Mouse (Mus musculus): ENCODE data around the gene Fbl. TPM values are rescaled to one million over a fixed set of nuclear protein-coding genes. Genes with fewer than 3 reads are reported as not detected.
A peak's percentile ranks its signal among the peaks of the same experiment; 100 is the strongest.
"Not testable (repeated sequence)": the region's sequence is repeated elsewhere in the genome, so short reads cannot be mapped to it uniquely, and the experiment has no call there.

The Fbl gene
- total RNA-seq (2021), result 10 to 100 TPM; 61.2 to 64.8 TPM
- long read RNA-seq, experiment 1, transcript Fbl-201 (9 exons, 1,197 nt), result major isoform, 53 of 58 reads
- long read RNA-seq, experiment 1, partial matches to known transcripts, result 0 of 58 reads
- long read RNA-seq, experiment 1, other reads (novel, unspliced or antisense), result 5 of 58 reads
- long read RNA-seq, experiment 2, transcript Fbl-201 (9 exons, 1,197 nt), result major isoform, 57 of 62 reads
- long read RNA-seq, experiment 2, partial matches to known transcripts, result 2 of 62 reads
- long read RNA-seq, experiment 2, other reads (novel, unspliced or antisense), result 3 of 62 reads

- peak; percentile 87 to 91 for DNase-seq (ENCODE audit: low spot score in 2 of 2)
These were observed at the start of gene Fbl for GRCm38 (mm10) chr7:28169489-28170422. TSS of gene Fbl (plus strand) at chr7:28169710.

DNA sequence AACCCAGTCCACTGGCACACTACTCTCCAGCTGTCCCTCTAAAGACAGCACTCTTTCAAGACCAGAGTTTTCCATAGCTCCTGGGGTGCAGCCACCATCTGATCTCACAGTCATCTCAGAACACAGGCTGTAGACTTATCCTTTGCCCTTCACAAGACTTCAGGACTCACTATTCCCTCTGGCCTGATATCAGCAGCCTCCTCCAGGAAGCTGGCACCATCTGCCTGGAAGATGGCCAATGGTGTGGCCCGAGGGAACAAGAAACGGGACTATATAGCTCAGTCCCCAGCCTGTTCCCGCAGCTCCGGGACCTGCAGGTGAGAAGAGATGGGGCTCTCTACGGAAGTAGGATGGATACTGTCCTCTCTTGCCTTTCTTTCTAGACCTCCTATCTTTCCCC, 40.3 kb upstream of the Fbl start, which contains the start of gene 9530053A07Rik:
9530053A07Rik (plus strand) TSS at position 301 of the 400 bp plus-strand sequence.
- no peak for DNase-seq (ENCODE audit: low spot score in 2 of 2)

GRCm38 (mm10) chr7:28137613-28138012, 31.9 kb upstream of the Fbl start:
- DNase-seq (ENCODE audit: low spot score in 2 of 2), result peak in 1 of 2 experiments; percentile 32

DNA sequence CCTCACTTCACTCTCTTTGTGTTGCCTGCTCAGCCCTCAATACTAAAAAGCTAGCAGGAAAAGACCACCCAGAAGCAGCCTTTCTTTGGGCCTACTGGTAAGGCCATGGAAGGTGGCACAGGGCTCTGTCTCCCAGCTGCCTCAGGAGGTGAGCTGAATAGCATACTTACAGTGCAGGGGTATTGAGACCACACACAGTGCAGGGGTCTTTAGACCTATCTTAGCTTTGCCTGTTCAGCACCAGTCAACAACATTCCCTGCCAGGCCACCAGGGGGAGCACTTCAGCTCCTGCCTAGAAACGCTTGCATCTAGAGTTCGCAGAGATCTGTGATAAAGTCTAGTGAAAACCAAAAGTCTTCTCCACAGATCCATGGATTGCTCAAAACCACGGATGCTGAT, 21.2 kb upstream of the Fbl start:
- peak; percentile 53 to 67 for DNase-seq (ENCODE audit: low spot score in 2 of 2)

DNA sequence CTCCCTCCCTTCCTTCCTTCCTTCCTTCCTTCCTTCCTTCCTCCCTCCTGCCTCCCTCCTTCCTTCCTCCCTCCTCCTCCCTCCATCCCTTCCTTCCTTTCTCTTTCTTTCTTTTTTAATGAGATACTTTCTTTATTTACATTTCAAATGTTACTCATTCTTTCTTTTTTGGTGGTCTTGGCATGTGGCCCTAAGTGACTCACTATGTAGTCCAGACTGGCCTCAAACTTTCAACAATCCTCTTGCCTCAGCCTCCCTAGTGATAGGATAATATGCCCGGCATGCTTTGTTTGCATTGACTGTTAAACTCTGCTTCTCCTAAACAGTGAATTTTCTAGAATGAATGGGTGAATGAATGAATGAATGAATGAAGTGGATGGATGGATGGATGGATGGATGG, 19.7 kb upstream of the Fbl start:
- no peak for DNase-seq (ENCODE audit: low spot score in 2 of 2)

- peak in 1 of 2 experiments; percentile 51 for DNase-seq (ENCODE audit: low spot score in 2 of 2)
These were observed 17.8 kb upstream of the Fbl start for GRCm38 (mm10) chr7:28151584-28152221.

- DNase-seq (ENCODE audit: low spot score in 2 of 2), result not testable (repeated sequence)
These were observed 15.9 kb upstream of the Fbl start for GRCm38 (mm10) chr7:28153595-28153994.

GRCm38 (mm10) chr7:28159292-28159691, 10.2 kb upstream of the Fbl start:
- no peak for DNase-seq (ENCODE audit: low spot score in 2 of 2)

DNA sequence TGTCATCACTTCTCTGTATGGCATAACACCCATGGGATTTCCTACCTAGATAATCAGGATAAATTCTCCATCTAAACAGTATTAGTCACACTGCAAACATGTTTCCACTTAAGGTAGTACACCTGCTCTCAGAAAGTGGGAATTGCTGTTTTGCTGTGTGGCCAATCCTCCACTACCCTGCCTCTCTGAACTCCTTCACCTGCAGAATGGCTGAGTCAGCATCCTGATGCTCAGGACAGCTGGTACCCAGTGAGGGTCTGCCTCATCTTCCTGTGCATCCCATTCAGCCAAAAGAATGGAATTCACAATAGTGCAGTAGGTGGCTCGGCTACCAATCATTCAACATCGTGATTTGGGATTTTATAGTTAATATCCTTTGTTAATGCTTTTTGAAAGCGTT, 9.6 kb upstream of the Fbl start:
- DNase-seq (ENCODE audit: low spot score in 2 of 2), result no peak

DNA sequence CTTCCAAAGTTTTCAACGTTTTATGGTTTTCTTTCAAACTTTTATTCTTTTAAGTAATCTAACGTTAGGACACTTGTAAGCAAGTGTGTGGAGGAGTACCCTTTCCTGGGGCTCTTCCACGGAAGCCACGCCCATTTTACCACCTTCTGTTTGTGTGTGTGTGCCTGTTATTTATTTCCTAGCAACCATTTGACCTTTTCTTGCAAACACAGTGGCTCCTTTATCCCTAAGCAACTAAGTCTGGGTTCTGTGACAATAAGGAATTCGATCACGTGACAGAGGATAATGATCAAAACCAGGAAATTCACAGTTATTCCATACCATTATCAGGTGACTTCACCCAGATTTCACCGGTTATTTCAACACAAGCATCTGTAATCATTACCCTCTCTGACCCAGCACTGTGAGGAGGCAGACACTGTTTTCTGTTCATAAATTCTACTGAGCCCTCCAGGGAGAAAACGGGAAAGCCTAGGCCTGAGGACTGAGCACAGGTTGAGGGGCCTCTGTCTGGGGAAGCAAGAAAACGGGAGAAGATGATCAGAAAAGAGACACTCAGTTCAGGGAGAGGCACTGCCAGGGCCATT, 8.3 kb upstream of the Fbl start:
- no peak for DNase-seq (ENCODE audit: low spot score in 2 of 2)

DNA sequence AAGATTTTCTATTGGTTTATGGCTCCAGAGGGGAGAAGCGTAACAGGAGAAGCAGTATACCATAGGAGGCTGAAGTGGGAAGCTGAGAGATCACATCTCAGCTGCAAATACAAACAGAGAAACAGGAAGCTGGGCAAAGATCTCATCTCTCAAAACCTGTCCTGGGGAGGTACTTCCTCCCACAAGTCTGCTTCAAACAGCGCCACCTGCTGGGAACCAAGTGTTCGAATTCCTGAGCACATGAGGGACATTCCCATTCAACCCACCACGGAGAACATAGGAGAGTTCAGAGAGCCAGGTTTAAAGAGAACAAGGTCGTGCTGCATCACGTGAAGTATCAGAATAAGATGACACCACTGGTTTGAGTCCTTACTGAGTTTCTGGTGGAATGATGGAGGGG, 4.1 kb upstream of the Fbl start:
- DNase-seq (ENCODE audit: low spot score in 2 of 2), result no peak

- peak; percentile 51 to 79 for DNase-seq (ENCODE audit: low spot score in 2 of 2)
These were observed 992 bp upstream of the Fbl start for GRCm38 (mm10) chr7:28168320-28169115.

DNA sequence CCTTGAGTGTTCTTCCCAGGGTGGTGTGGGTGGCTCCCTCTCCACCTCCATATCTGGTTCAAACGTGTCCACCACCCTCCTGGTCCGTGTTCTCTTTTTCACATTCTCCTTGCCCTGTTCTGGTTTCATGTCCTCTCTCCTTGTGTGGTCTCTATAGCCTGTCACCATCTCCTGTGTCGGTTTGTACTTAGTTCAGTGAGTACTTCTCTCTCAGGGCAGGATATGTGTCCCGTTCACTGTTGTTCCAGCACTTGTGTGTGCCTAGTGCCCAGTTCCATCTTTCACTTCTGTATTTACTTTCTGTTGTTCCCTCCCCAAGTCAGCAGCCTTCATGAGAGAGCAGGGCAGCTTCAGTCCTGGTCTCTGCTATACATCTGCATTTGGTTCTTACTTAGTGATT, 5.8 kb downstream of the Fbl start:
- DNase-seq (ENCODE audit: low spot score in 2 of 2), result no peak

- peak; percentile 98 to 99 for DNase-seq (ENCODE audit: low spot score in 2 of 2)
These were observed 9.7 kb downstream of the Fbl start, which contains the start of gene Dyrk1b for GRCm38 (mm10) chr7:28179228-28179627. TSS of gene Dyrk1b (plus strand) at chr7:28179469.

DNA sequence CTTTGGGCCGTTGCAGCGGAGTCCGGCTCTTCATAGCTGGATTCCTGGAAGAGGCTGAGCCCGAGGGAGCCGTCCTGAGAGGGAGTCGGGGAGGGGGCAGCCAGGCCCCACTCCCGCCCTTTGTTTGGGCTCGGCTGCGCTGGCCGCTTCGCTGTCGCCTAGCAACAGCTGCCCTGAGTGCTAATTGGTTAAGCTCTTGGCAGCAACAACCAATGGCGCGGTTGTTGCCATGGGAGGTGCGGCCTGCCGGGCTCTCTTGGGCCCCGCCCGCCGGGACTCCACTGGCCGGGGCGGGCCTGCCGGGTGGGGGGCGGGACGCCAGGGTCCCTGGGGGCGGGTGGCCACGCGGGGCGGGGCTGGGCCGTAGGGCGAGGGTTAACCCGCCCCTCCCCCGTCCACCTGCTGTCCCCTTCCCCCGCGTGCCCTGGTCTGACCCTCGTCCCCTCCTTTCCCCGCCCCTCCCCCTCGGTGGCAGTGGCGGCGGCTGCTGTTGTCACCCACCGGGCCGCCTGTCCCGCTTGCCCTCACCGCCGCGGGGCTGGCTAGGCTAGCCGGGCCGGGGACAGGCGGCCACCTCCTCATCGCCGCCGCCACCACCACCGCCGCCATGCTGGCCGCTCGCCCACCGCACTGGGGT, 10.3 kb downstream of the Fbl start:
- peak; percentile 86 to 93 for DNase-seq (ENCODE audit: low spot score in 2 of 2)

DNA sequence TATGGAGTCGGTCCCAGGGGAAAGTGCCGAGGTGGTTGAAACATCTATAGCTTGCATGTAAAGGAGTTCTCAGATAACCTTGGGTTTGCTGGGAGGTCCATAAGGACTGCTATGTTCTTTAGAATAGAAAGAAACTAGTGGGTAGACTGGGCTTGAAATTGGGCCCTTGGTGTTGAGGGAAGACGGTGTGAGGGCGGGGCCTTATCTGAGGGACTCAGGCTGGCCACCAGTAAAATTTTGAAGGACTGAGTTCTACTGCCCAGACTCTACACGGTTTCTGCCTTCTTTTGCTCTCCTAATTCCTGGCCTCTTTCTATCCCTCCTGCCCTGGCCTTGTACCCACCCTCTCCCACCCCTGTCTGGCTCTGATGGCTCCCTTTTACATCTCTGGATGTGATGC, 11.4 kb downstream of the Fbl start:
- no peak for DNase-seq (ENCODE audit: low spot score in 2 of 2)

DNA sequence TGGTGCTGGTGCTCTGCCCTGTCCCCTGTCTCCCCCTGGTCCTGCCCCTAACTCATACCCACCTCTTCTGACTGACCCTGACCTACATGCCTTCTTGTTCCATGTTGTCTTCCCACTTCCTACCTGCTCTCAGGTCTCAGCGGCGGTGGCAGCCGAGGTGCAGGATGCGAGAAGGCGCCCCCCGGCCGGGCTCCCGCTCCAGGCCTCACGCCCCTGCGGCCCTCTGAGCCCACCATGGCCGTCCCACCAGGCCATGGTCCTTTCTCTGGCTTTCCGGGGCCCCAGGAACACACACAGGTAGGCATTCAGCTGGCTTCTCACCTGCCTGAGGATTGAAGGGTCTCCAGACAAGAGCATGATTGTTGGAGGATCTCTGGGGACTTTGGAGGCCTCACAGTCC, 11.9 kb downstream of the Fbl start:
- DNase-seq (ENCODE audit: low spot score in 2 of 2), result no peak

- DNase-seq (ENCODE audit: low spot score in 2 of 2), result peak in 1 of 2 experiments; percentile 18
These were observed 12.8 kb downstream of the Fbl start for GRCm38 (mm10) chr7:28182320-28182719.

GRCm38 (mm10) chr7:28185884-28186283, 16.4 kb downstream of the Fbl start:
- DNase-seq (ENCODE audit: low spot score in 2 of 2), result no peak

- no peak for DNase-seq (ENCODE audit: low spot score in 2 of 2)
These were observed 17.1 kb downstream of the Fbl start for GRCm38 (mm10) chr7:28186631-28187030.
